Mouse (Mus musculus) bone marrow, adult 2 months (tissue): ENCODE measurements at regions not wholly inside any gene's neighbourhood (a gene's known extent, or its start where the extent isn't known, plus 50 kb on each side); places are given as distances from the start of the nearest gene placed in this dataset.
"Not testable (repeated sequence)": the region's sequence is repeated elsewhere in the genome, so short reads cannot be mapped to it uniquely, and the experiment has no call there.

ENCODE experiments used
- CTCF ChIP-seq: fragments of 200-500 bp; IDR thresholded peaks from 2 replicates; pipeline ENCODE4 v1.5.1; 2011; ENCODE audit warnings: low read length, control low read depth; ENCODE audit not compliant: control insufficient read depth, insufficient read depth
- POLR2A ChIP-seq: fragments of 200-500 bp; IDR thresholded peaks from 2 replicates; pipeline ENCODE4 v1.6.1; 2011; ENCODE audit warnings: low read depth, mild to moderate bottlenecking, control low read depth, low read length, borderline replicate concordance; ENCODE audit not compliant: control insufficient read depth

- not testable (repeated sequence) for TF ChIP-seq CTCF, POLR2A
These were observed 532.0 kb downstream of the Dad1 start for GRCm38 (mm10) chr14:53721901-53722300.
